Mouse (Mus musculus) testis, adult 2 months (tissue): ENCODE data around the gene Tiam1.

Experiments
- CTCF ChIP-seq: fragments of 200-500 bp; IDR thresholded peaks from 2 replicates; pipeline ENCODE4 v1.5.1; 2012; ENCODE audit warnings: low read depth, mild to moderate bottlenecking, inconsistent platforms, low read length, moderate library complexity; ENCODE audit not compliant: control insufficient read depth, insufficient read depth, insufficient replicate concordance
- POLR2A ChIP-seq: fragments of 200-500 bp; IDR thresholded peaks from 2 replicates; pipeline ENCODE4 v1.6.1; 2012; ENCODE audit warnings: low read depth, mild to moderate bottlenecking, inconsistent platforms, low read length, moderate library complexity; ENCODE audit not compliant: control insufficient read depth

- no peak for TF ChIP-seq CTCF
- no peak for TF ChIP-seq POLR2A
Measured at GRCm38 (mm10) chr16:89909393-89910068, 234.0 kb downstream of the Tiam1 start.
